Mouse (Mus musculus) retina, postnatal 7 days (tissue): ENCODE measurements at regions not wholly inside any gene's neighbourhood (a gene's known extent, or its start where the extent isn't known, plus 50 kb on each side); places are given as distances from the start of the nearest gene placed in this dataset.

Experiments used
- DNase-seq: peaks from one replicate; pipeline ENCODE4 v3.0.0-alpha.2; 2012; ENCODE audit warnings: low read depth, low spot score

- DNase-seq: no peak
Observed at GRCm38 (mm10) chr1:47854372-47854771, 961.7 kb upstream of the Slc39a10 start.

GRCm38 (mm10) chr1:47853911-47854310 is 961.3 kb upstream of the Slc39a10 start:
- no peak for DNase-seq

- no peak for DNase-seq
Observed at GRCm38 (mm10) chr1:47840811-47841210, 948.2 kb upstream of the Slc39a10 start.

GRCm38 (mm10) chr1:47834072-47834471 is 941.4 kb upstream of the Slc39a10 start:
- no peak for DNase-seq

- DNase-seq: no peak
Observed at GRCm38 (mm10) chr1:47827206-47827605, 934.6 kb upstream of the Slc39a10 start.

- DNase-seq: peak; percentile 5
Observed at GRCm38 (mm10) chr1:47809508-47809907, 916.9 kb upstream of the Slc39a10 start.

DNA sequence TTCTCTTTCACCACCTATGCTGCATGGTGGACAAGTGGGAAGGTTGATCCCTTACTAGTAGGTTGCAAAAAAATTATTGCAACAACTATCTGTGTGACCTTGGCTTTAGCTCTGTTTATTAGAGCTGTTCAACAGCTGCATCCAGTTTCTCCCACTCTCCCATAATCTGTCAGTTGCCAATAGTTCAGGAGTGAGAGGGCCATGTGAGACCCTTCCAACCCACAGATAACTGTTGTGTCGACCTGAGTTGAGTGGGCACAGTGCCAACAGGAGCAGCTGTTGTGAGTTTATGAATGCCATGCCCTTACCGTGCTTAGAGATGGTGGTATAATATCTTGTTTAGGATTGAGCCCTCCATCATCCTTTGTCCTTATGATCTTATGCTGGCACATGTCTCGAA is 902.1 kb upstream of the Slc39a10 start:
- no peak for DNase-seq
